Mouse (Mus musculus): ENCODE measurements around the gene Rogdi.

The Rogdi gene

DNA sequence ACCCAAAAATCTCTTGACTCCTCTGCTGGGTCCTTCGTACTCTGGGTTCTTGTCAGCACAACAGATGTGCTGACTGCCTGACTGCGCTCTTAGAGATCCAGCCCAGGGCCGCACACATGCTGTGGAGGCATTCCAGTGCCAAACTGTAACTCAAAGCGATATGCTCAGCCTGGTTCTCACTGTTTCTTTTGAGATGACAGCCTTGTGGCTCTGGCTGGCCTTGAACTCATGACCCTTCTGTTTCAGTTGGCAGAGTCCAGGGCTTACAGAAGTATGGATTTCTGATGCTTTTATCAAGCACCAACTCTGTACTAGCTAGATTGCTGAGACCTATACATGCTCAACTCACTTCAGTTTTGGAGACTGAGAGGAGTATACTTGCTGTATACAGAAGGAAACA, 20.1 kb downstream of the Rogdi start:
- in situ Hi-C loops (cut with MboI, MseI), result no loop called here

DNA sequence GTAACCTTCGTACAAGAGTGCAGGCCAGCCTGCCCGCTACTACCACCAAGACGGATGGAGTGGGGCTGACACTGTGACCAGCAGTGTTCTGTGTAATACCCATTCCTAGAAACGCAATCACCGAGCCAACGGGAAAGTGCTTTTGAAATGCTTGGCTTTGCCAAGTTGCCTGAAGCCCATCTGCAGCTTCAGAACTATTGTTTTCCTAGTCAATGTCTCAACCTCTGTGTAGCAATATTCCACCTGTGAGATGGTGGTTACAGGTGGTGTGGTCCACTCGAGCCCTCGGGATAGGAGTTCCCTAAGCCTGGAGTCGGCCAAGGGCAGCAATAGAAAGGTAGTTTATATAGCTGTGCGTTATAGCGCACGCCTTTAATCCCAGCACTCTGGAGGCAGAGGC, 28.6 kb downstream of the Rogdi start:
- in situ Hi-C loops (cut with MboI, MseI), result loop anchor here (10.0 kb wide), 1 partner anchor 470 kb away; no protein-coding TSS in a partner anchor

DNA sequence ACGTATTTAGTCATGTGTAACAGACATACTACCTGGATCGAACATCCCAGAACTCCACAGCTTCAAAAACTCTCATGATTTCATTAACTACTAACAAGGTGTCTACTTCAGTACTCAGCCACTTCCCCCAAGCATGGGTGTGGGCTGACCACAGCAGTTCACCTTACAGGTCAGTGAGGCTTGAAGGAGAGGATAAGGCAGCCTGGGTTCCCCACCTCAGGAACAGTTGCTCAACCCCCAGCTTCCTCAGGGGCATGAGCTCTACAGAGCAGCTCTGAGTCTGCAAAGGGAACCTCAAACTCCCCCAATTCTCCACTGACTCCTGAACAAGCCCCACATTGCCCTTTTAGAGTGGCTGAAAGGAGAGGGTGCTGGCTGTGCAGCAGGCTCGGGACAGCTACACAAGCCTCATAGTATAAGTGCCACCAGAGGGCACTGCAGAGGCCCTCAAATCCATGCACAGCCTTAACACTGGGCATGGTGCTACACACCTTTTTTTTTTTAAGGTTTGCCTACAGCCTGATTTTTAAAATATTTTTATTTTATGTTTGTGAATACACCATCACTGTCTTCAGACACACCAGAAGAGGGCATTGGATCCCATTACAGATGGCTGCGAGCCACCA, 33.5 kb downstream of the Rogdi start:
- in situ Hi-C loops (cut with MboI, MseI), result loop anchor here (10.0 kb wide), 1 partner anchor 465 kb away; no protein-coding TSS in a partner anchor

DNA sequence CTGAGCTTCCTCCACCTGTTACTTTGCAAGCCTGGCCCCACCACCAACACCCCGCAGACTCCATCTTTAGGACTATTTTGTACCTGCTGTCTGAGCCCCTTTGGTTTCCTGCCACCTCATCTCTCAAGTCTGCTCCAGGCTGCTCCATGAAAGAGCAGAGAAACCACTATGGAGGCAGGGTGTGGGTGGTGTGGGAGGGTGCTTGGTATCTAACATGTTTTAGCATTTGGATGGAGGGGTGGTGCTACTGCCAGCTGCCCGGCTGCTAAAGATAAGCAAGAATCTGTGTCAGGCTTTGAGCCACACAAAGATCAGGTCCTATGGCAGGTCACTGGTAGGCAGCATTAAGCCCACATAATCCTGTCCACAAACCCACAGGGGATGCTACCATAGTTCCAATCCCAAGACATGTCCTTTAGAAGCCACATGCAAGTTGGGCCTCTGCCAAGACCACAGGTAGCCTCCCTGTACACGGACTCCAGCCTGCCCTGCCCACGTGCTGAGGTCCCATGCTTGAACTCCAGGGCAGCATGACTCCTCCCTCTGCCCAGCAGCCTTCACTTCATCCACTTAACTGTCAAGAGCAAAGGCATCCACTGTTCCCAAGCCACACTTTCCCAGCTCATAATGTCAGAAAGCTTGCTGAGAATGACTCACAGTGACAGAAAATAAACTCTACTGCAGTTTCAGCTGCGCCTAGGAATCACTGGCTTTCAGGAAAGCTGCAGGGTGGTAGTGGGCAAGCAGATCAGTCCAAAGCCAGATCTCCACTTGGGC, 34.9 kb downstream of the Rogdi start:
- in situ Hi-C loops (cut with MboI, MseI), result no loop called here

DNA sequence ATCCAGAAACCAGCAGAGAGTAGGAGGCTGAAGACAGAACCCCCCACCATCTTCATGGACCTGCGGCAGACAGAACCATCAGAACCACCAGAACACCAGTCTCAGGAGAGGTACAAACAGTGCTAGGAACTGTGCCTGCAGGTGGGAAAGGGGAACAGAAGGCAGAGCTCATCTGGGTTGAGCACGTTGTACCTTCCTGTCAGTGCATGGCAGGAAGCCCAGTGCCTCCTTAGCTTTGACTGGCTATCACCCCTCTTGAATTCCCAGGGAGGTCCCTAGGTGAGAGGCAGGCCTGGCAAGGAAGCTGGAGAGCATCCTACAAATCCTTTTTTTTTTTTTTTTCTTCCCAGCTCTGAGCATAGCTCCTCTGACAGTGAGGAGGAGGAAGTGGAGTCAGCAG, 37.2 kb downstream of the Rogdi start:
- in situ Hi-C loops (cut with MboI, MseI), result no loop called here

DNA sequence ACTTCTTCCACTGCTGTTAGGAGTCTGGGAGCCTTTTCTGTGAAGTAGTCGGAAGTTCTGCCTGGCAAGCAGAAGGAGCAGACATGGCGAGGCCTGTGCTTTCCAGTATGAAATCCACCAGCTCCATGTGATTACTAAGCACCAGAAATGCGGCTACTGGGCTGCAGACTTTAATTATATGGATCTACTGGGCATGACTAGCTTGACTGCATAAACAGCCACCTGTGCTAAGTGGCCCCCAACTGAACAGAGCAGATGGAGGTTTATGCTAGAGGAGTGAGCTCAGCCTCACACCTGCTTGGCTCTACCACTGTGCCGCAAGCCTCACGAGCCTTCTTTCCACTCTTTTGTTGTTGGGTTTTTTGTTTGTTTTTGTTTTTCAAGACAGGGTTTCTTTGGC, 38.8 kb downstream of the Rogdi start:
- in situ Hi-C loops (cut with MboI, MseI), result no loop called here

DNA sequence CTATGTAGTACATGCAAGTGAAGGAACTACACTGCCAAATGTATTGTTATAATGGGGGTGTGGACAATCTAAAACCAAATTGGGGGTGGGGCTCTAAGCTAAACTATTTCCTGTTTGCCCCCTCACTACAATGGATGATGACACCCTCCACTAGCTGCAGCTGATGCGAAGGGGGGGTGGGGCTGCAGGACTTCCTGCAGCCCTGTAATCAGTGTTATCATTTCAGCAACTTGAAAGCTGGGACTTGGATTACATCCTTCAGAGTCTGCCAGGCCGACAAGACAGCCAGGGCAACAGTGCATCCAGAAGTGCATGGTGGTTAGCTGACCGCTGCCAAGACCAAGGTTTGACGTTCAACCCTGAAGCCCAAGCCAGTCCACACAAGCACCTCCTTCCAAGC, 41.7 kb downstream of the Rogdi start:
- in situ Hi-C loops (cut with MboI, MseI), result no loop called here

DNA sequence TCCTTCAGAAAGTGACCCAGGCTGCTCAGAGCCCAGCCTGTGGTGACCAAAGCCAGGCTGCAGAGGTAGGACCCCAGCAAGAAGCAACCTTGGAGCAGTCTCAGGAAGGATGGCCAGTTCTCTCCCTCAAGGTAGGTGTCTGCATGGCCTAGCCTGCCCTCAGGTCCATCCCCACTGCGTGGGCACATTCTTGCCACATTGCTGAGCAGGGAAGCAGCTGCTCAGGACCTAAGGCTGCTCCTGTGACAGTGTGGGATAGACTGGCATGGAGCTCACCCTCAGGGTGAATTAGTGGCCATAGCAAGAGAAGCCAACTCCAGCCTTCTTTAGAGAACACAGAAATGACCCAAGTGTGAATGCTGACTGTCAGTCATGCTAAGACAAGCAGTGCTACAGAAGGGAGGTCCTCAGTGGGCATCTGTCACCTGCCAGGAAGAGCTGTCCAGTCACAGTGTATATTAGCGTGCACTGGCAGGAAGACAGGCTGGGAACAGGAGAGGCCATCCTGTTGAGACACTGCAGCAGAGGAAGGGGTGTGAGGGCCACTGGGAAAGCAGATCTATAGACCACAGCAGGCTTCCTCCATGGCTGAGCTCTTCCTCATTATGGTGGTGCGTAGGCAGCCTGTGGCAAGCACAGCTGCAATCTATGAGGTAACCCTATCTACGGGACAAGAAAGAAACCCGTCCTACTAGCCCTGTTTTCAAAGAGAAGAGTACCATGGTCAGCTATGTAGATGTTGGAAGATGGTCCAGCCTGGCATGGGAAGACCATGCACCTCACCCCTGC, 44.1 kb downstream of the Rogdi start:
- in situ Hi-C loops (cut with MboI, MseI), result loop anchor here (5.0 kb wide), 1 partner anchor 173 kb away; no protein-coding TSS in a partner anchor

DNA sequence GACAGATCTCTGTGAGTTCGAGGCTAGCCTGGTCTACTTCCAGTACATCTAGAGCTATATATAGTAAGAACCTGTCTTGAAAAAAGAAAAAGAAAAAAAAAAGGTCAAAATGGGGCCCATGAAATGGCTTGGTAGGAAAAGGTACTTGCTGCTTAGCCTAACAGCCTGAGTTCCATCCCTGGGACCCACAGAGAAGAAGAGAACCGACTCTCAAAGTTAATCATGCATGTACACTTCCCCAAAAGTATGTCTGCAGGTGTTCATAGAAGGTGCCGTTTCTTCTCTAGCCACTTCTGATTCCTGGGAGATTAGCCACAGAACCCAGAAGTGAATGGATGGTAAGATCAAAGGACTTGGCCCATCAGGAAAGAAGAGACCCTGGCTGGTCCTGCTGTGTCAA, 44.9 kb downstream of the Rogdi start:
- in situ Hi-C loops (cut with MboI, MseI), result loop anchor here (5.0 kb wide), 1 partner anchor 174 kb away; no protein-coding TSS in a partner anchor

DNA sequence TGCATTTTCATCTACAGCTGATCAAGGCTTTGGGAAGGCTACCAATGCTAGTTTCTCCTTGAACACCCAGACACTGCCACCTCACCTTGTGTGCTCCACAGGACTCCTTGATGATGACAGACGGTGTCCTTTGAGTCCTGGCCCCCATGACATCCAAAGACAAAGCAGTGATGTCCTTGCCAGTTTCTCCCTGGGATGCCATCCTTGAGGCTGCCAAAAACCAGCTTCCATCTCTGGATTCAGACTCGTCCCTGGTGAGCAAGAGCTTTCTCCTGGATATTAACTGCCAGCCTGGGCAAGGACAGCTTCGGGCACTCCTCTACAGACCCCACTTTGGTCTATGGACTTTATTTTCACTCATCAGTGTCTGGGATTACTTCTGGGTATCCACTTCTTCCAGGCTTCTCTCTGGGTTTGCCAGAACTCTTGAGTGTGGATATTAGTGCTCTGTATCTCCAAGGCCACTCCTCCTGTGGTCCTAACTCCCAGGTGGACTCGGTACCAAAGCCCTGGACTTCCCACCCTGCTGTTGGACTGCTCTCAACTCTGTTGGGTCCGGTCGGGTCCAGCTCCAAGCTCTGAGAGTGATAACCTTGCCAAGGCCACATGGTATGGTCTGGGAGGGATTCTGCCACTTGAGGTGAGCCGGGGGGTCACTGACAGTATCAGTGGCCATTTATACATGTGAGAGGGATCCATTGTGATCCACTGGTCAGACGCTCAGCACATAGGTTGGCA, 47.8 kb downstream of the Rogdi start:
- in situ Hi-C loops (cut with MboI, MseI), result loop anchor here (5.0 kb wide), 1 partner anchor 177 kb away; no protein-coding TSS in a partner anchor

DNA sequence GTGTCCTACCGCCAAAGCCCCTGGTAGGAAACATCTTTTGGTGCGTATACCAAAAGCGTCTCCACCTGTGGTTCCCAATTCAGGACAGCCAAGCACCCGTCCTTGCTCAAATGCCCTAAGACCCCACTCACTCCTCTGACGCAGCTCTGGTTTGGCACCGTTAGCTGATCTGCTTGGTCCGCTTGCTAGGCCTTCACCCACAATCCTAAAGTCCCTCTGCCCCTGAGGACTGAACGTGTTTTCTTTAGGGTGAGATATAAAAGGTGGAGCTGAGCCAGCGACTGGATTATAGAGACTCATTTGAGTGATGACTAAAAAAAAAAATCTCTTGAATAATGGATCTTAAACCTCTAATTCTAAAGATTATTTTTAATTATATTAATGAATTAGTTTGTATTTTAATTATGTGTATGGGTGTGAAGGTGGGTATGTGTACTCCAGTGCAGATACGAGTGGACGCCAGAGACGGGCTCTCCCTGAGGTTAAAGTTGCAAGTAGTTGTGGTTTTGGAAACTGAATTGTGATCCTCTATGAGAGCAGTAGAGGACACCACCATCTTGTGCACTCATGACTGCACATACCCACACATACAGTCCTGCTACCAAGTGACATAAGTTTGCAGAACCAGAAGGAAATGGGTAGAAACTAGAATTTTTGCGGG, 48.5 kb downstream of the Rogdi start:
- in situ Hi-C loops (cut with MboI, MseI), result loop anchor here (5.0 kb wide), 1 partner anchor 177 kb away; no protein-coding TSS in a partner anchor

DNA sequence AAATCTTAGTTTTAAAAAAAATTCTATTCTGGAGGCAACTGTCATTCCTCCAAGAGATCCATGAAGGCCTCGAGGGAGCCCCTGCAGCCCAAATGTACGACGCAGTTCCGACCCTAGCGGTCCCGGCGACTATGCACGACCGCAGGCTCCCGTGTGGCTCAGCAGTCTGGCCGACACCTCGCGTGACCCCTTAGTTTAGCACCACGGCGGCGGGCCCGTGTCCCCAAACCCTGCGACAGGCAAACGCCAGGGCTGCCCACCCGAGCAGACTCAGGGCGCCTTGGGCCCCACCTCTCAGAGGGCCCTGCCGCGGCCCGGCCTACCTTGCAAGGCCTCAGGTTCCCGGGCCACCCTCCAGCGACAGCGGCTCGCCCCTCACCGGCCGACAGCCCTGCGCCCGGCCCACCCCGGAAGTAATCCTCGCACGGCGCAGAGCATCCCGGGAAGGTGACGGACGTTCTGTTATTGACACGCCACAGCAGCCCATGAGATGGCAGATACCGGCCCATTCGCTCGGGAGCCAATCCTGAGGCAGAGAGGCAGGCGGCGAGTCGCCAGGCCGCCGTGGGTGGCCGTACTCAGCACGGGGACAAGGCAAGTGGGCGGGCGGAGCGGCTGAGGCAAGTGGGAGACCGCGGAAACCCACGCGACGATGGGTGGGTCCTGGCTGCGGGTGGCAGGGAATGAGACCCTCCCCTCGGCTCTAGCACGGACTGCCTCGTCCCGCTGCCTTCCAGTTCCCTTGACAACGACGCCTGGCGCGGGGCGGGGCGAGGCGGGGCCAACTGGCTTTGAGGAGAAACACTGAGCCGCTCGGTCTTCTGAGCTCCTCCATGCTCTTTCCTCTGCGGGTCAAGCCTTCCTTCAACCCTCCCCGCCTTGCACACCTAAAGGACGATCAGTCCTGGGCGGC, 49.3 kb downstream of the Rogdi start, which contains the start of gene Anks3:
Gene Anks3 (minus strand): TSS at position 409 of the 913 bp plus-strand sequence.
- in situ Hi-C loops (cut with MboI, MseI), result no loop called here

DNA sequence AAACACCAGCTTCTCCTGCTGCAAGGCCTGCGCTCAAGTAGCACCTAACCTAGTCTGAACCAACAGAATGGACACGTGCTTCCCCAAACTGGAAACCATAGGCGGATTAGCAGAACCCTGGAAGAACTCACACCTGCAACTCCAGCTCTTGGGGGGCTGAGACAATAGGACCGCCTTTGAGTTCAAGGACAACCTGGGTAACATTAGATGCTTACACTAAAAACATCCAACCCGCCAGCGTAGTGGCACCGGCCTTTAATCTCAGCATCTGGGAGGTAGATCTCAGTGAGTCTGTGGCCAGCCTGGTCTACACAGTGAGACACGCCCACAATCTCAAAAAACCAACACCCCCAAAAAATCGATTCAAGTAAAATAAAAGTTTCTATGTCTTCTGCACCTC, 50.0 kb downstream of the Rogdi start:
- in situ Hi-C loops (cut with MboI, MseI), result no loop called here

DNA sequence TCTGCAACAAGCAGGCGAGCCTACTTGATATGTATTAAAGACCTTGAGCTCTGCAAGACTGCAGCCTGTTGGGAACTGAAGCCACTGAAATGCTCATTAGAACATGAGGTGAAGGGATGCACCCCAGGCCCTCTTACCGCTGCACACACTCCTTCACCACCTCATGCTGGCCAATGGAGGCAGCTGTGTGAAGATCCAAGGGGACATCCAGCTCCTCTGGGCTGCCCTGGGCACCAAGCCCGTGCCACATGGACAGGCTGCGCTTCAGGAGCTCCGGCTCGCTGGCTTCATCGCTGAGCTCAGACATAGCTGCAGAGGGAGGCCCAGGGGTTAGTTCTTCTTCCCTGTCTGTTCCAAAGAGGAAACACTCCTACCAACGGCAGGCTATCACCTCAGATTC, 53.1 kb downstream of the Rogdi start:
- in situ Hi-C loops (cut with MboI, MseI), result no loop called here

All from T-helper 2 cell (primary cell).